Mouse (Mus musculus): ENCODE results near the gene Fam126a.

The Fam126a gene

DNA sequence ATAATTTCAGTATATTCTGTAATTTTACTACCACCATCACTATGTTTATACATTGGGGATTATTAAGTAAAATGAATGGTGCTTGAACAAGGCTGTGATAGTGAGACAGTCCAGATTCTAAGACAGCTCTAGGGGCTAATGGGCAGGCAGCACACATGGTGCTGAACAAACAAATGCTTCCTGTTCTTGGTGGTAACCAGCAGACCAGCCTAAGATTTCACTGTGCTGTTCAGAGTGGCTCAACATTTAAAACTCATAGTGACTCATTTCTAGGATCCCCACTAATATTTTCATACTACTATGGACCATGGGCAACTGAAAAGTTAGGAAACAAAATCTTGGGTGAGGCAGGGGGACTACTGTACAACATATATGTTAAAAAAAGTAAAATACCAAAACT lies 10.1 kb upstream of the Fam126a start:
- in situ Hi-C loops (cut with MboI, MseI), result no loop called here

DNA sequence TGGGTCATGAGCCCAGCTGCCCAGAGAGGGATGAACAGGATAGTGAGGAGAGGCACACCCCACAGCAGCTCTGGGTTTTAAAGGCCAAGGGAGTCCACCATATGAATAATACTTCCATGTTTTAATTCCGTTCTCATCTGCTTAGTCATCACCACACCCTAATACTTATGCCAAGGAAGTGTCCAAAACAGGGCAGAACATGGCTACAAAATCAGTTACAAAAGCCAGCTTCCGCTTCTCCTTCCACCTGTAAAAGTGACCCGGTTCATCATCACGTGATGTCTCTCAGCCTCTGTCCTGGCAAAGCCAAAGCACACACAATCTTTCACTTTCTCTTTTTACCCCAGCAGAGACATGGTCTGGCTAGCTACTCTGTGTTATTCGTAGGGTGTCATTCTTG lies 8.9 kb upstream of the Fam126a start:
- in situ Hi-C loops (cut with MboI, MseI), result no loop called here

DNA sequence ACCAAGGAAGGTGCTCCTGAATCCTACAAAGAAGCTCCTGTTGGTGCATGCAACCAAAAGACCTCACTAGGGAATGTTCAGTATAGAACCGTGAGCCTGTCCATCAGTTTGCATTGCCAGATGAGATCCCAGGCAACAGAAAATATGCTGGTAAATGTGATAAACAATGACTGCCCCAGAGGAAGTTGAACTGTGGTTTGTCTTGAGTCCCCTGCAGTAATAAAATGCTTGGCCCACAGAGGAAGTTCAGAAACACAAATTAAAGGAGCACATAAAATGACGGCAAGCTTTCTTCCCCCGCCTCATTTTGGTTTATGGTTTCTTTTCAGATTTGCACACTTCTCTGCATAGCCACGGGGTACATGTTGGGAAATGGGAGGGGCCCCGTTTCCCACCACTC lies 8.3 kb upstream of the Fam126a start:
- in situ Hi-C loops (cut with MboI, MseI), result no loop called here

DNA sequence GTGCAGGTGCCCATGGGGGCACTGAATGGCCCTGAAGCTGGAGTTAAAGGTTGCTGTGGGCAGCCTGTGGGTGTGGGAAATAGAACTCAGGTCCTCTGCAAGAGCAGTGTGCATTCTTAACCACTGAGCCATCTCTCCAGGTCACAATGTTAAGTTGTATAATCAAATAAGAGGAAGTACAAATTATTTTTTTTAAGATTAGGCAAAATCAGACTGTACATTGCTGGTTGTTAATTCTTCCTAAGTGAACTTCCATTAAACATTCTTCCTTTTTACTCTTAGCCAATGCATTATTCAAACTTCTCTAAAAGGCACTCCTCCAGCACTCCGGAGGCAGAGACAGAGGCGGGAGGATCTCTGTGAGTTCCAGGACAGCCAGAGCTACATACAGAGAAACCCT lies 7.7 kb upstream of the Fam126a start:
- in situ Hi-C loops (cut with MboI, MseI), result no loop called here

DNA sequence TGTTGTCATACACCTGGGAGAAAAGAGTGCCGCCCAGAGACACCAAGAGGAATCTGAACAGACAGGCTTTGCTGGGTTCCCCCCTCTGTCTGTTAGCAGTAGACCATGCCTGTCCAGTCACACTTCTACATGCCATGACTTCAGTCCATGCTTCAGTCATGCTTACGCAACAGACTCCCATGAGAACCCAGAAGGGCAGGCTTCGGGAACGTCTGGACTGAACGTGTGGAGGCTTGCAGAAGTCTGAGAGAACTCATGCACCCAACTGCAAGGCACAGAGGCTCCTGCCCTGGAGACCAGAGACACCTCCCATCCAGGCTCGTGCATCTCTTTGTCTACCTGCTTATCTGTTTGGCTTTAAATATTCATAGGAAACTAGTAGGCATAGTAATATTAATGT lies 6.2 kb upstream of the Fam126a start:
- in situ Hi-C loops (cut with MboI, MseI), result no loop called here

DNA sequence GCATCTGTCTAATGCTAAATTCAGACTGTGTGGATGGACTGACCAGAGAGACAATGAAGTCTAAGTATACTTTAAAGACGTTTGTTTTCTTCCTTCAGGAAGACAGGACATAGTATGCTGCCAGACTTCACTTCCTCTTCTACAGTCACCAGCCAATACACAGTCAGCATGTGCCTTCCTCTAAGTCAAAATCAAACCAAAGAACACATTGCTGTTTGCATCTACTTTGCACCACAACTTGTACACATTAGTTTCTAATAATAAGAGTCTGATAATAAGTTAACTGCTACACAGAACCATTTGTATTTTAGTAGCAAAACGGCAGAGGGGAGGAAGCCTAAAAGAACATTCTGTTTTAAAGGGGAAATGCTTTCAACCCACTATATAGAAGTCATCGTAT lies 4.5 kb upstream of the Fam126a start:
- in situ Hi-C loops (cut with MboI, MseI), result no loop called here

DNA sequence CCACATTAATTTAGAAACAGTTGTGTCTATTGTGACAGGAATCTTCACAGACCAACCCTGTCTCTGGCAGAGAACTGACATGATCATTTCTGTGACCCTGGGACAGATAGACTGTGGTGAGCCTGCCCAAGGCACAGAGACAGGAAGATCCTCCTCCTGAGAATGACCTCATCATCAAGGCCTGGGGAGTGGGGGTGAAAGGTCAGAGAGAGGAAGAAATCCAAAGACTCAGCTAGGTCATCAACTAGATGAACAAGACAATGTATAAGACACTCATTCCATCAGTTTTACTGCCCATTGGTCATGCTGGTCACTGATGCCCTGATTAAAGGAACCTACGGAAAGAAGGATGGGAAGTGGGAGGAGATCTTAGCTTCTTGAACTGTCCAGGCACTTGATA lies 3.6 kb upstream of the Fam126a start:
- in situ Hi-C loops (cut with MboI, MseI), result no loop called here

DNA sequence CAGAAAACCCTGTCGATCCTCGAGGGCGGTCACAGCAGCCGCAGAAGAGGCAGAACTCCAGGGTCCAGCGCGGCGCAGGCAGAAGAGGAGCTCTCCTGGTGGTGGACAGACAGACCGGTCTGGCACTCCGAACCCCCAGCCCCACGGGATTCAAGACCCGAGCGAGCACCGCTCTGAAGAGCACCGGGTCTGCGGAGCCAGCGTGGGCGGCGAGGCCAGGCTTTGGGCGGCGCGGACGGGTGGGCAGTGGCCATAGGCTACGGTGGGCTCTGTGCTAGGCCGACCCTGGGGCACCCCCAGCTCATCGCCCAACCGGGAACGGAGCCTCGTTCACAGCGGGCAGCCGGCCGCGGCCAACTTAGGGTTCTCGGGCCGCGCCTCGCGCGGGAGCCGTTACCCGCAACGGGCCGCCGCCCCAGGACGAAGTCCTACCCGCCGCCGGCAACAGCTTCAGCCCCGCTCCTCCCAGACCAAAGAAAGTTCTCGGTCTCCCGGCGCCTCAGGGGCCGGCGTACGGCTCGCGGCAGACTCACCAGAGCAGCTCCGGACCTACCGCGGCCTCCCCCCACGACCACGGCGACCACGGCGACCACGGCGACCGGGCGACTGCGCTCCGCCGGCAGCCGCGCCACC lies 428 bp downstream of the Fam126a start:
- in situ Hi-C loops (cut with MboI, MseI), result loop anchor here (5.0 kb wide), 1 partner anchor 168 kb away; no protein-coding TSS in a partner anchor

DNA sequence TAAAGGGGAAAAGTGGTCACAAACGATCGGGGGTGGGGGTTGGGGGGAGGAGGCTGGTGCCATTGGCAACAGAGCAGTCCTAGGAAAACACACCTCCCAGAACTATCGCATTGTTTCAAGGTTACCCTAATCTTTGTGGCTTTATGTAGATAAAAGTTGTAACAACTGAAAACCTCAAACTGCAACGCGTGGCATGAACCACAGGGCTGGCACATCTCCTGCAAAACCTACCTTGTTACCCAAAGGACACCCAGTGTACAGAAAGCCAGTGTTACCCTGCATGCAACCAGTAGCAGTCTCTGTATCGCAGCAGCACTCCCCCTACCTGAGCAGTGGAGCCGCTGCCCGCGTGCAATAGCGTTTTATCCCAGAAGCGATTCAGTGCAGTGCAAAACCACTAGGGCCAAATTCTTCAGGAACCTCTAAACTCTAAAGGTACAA lies 1.1 kb downstream of the Fam126a start:
- in situ Hi-C loops (cut with MboI, MseI), result loop anchor here (5.0 kb wide), 1 partner anchor 167 kb away; no protein-coding TSS in a partner anchor

DNA sequence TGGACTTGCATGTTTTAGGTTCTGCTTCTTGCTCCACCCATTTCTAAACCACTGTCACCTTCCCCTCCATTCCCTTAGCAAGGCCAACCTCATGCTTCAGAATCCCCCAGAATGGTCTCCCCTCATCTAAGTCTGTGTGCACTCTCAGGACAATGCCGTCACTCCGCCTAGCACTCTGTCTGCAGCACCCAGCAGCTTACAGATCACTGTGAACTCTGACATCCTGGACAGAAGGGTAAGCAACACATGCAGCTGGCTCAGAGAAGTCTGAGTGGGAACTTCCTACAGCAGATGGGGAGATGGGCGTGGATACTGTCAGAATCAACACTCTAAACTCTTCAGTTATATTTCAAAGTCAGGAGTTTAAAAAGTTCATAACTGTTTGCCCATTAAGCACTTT lies 5.5 kb downstream of the Fam126a start:
- in situ Hi-C loops (cut with MboI, MseI), result loop anchor here (5.0 kb wide), 1 partner anchor 163 kb away; no protein-coding TSS in a partner anchor

DNA sequence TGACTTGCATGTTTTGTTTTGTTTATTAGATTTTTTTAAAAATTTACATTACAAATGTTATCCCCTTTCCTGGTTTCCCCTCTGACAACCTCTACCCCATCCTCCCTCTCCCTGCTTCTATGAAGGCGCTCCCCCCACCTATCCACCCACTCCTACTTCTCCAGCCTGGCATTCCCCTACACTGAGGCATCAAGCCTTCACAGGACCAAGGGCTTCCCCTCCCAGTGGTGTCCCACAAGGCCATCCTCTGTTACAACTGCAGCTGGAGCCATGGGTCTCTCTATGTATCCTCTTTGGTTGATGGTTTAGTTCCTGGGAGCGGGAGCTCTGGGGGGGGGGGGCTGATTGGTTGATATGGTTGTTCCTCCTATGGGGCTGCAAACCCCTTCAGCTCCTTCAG lies 7.3 kb downstream of the Fam126a start:
- in situ Hi-C loops (cut with MboI, MseI), result no loop called here

DNA sequence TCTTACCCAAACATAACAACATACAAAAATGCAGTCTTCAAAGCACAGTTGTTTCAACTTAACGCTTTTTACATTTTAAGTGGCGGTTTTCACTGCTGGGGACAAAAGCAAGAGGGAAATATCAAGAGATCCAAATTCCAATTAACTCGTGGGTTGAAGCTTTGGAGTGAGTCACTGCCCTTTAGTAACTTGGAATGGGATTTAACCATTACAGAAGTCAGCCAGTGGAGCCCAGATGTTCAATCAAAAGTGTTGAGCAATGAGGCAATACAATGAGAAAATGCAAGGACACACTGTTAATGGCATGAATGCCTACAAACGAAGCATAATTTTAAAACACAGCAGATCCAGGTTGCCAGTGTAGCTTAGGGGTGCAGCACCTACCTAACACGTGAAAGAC lies 8.8 kb downstream of the Fam126a start:
- in situ Hi-C loops (cut with MboI, MseI), result no loop called here

DNA sequence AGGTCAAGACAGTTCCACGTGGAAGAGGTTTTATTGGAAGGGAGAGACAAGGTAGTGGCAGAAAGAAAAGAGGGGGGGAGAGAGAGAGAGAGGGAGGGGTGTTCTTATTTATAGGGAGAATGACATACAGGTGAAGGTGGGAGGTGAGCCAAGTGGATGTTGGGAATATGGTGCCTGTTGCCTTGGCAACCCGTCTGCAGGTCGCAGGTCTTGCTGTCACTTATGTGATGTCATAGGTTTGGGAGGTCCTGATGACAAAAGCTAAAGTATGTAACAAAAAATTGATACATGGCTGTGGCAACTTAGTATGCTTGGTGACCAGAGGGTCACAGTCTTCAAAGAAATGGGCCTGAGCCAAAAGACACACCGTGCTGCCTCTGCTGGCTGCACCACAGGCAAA lies 10.1 kb downstream of the Fam126a start:
- in situ Hi-C loops (cut with MboI, MseI), result no loop called here

DNA sequence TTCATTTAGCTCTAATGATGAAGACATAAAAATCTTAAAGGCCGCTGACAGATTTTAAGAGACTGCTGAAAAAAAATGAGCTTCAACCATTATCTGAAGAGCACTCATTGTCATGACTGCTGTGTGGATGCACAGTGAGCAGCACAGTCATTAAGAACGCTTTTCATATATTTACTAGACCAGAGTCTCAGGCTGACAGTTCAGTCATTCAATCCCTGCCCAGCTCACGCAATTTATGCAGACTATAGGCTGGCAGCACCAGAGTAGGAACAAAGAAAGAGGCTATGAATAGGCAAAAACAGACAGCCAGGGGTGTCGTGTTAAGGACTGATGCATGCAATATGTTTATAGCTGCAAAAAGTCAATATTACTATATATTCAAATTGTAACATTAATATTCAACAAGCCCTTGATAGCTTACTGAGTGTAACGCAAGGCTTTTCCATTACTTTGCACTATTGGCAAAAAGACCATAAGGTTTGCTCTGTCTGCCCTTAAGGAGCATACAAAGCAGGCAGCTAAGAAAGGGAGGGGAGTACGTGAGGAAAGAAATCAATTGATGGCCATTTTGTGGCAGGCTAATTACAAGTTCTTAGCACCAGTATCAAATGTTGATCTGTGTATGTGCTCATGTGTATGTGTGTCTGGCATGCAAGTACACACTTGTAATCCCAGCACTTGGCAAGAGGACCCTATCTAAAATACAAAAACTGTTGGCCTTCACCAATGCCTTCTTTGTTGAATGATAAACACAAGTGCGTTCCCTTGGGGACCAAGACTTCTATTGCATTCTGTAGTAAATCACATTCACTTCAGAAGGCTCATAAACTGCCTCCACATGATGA lies 10.9 kb downstream of the Fam126a start:
- in situ Hi-C loops (cut with MboI, MseI), result no loop called here

DNA sequence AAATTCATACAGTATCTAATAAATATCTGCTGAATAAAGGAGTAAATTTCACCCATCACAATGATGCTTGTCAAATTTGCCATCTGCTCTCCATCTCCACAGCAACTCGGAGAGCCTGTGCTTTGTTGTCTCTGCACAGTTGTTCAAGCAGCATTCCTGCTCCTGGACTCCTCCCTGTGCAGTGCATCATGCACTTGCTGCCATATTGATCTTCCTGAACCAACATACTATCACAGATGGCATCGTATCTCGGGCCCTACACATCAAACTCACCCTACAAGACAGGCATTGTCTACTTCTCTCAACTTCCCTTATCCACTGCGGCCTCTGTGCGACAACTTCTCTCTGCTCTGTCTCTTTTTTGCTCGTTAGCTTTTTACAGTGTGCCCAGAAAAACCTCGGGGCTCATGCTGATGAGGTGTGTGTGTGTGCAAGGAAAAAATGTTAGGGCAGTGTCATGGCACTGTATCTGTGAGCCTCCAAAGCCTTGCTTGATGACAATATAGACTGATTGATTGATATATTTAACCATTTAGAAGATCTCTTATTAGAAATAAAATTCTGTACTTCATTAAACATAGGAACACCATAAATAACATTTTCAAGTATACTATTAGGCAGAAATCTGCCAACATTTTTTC lies 11.7 kb downstream of the Fam126a start:
- in situ Hi-C loops (cut with MboI, MseI), result no loop called here

DNA sequence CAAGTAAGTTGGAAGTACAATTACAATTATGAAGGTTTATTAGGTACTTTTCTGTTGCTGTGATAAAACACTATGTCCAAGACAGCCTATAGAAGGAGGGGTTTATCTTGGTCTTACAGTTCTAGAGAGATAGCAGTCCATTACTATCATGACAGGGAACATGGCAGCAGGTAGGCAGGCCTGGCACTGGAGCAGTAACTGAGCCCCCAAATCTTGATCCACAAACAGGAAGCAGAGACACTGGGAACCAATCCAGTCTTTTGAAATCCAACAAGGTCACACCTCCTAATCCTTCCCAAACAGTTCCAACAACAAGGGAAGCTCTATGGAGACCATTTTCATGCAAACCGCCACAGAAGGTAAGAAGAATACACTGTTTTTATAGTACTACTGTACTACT lies 13.6 kb downstream of the Fam126a start:
- in situ Hi-C loops (cut with MboI, MseI), result no loop called here

DNA sequence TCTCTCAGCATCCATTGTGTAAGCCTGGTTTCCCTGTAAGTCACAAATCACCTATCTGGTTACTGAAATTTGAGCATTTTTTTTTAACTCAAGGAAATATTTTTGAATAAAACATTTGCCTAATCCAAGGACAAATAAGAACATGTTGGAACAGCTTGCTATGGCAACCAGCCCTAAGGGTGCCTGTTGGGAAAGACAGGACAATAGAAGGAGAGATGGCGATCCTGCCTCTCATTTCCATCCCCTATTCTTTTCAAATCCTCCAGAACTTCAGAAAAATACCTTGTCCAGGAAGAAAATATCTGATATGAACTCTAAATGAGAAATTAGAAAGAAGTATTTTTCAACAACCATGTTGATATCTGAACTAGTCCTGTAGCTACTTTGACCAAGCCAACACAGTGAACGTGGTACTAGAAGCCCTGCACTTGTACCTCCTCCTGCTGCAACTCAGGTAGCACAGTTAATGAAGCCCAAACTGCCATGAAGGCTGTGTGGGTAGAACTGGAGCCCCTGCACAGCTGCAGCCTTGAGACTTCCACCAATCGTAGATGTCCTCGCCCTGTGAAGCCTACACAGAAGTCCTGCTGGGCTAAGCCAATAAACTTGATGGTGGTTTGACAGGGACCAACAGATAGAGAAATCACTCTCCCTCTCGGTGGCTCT lies 17.0 kb downstream of the Fam126a start:
- in situ Hi-C loops (cut with MboI, MseI), result no loop called here

DNA sequence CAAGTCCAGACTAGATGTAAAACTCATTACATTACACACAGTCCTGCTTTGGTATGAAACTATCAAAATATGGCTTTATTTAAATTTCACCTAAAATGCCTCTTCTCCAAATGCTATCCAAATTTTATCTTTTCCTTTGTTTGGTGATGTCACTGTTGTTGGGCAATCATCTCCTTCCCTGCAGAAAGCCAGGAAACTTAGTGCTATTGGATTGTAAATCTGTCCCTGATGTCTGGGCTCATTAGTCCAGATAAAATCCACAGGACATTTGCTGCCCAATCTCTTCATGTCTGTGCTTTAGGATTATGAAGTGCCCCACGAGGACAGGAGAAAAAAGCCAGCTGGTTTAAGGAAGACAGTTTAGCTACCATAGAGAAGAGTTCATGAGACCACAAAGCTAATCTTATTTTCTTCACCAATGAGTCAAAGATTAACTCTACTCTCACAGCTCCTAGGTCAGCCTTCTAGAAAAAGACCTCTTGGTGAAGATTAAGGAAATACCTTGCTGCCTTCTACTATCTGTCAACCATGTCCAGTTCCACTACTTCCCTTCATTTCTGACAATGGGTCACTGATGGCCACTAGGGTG lies 31.3 kb downstream of the Fam126a start:
- in situ Hi-C loops (cut with MboI, MseI), result no loop called here

DNA sequence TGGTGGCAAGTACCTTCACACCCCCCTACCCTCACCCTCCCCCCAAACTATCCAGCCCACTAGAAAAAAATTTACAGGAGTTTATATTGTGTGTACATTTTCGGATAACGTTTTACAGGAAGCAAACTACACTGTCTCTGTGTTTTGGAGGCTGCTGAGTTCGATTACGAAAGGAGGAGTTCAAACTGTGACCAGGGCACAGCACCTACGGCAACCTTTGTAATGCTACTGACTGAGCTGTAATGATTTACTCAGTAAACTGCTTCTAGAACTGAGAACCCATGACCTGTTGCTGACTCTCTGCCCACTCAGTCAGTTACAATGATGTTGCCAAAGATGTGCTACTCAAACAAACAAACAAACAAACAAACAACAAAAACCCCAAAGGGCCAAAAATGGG lies 34.5 kb downstream of the Fam126a start:
- in situ Hi-C loops (cut with MboI, MseI), result no loop called here

DNA sequence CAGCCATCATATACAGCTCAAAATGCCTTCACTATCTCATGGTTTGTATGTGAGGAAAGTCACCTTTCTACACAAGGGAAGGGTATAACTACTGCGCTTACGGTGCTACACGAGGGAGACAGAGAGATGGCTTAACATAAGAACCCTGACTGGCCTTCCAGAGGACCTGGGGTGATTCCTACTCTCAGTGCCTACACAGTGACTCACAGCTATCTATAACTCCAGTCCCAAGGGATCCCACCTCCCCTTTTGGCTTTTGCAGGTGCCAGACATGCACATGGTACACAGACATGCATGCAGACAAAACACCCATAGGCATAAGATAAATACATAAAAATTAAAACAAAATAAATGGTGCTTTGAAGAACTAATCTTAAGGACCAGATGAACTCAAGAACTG lies 35.6 kb downstream of the Fam126a start:
- in situ Hi-C loops (cut with MboI, MseI), result no loop called here

DNA sequence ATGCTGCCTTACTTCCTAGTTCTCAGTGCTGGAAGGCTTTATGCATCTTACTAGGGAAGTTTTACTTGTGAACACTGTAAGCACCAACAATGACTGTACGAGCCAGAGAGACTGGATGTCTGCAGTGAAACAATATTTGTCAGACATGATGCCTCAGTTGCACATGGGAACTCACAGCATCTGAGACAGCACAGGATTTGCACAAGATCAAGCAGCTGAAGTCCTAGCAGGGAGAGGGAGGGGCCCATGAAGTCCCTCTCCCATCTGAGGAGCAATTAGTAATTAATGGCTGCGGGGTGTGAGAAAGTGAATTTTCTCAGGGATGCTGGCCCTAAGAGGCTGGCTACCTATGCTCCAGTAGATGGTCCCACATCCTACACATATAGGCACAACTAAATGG lies 36.3 kb downstream of the Fam126a start:
- in situ Hi-C loops (cut with MboI, MseI), result no loop called here

DNA sequence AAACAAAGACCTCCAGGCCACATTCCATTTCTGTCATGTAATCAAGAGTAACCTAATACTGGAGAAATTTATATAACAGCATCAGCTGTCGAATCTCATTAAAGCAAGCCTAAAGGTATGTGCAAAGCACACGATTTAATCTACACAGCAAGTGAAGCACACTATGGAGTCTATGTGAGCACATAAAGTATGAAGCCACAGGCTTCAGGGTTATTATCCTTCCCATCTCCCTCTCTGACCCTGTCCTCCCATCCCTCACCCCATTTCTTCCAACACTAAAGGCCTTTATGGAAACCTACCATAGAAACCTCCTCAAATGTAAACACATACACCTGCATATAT lies 37.0 kb downstream of the Fam126a start:
- in situ Hi-C loops (cut with MboI, MseI), result no loop called here
